Mouse (Mus musculus): ENCODE data around the gene Col6a6. TPM values are rescaled to one million over a fixed set of nuclear protein-coding genes. Genes with fewer than 3 reads are reported as not detected.

The Col6a6 gene
- polyA plus RNA-seq, 1 experiment from 2014 or later = 0.11 TPM

DNA sequence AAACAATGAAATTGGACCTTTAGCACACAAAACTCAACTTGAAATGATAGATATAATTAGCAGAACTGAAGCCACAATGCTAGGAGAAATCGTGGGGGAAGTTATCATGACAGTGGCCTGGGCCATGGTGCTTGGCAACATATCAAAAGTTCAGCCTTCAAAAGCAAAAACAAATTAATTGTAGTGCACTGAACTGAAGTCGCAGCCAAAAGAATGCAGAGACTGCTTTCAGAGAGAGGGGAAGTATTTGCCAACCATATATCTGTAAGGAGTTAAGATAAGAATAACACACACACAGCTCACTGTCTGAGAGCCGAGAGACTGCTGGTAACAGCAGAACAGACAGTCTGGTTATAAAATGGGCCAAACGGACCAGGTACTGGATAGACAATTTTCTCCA is 33.0 kb downstream of the Col6a6 start:
- WGBS = 82% methylated on average over 4 of the region's 4 CpGs
- H3K27ac ChIP-seq (replicated peaks) = no peak overlapping the region
- H3K9me3 ChIP-seq = no peaks in the 10 kb centered on the region
- H3K4me1 ChIP-seq = no peaks in the 10 kb centered on the region
- no peak overlapping the region for H3K4me3 ChIP-seq
- no peaks in the 10 kb centered on the region for H3K27me3 ChIP-seq (replicated peaks; ENCODE audit: low read depth, poor library complexity, severe bottlenecking)
- H3K36me3 ChIP-seq (replicated peaks) = no peaks in the 10 kb centered on the region
- DNase-seq (ENCODE audit: low spot score) = no peak

DNA sequence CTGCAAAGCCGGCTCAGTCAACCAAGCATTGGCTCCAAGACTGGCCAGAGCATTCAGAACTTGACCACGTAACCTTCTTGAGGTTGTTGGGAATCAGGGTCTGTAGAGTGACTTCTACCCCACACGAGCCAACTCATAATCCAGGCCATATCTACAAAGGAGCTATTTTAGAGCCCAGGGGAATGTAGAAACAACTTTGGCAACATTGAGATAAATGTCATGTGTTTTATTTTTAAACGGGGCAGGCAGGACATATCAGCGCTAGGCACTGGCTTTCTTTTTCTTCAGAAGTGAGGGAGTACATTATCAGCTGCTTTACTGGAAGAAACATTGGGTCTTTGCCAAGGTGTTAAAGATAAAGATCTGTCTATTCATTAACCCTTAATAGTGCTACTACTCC is 36.1 kb downstream of the Col6a6 start:
- 88% methylated on average over 5 of the region's 5 CpGs for WGBS
- Histone ChIP-seq H3K4me1 (peaks cover 4% of the 10 kb centered on the region; the same call in 1 of the 2 replicates), H3K27me3 (replicated peaks; ENCODE audit: low read depth, poor library complexity, severe bottlenecking) (no peaks in the 10 kb centered on the region), H3K27ac (replicated peaks) (no peak overlapping the region), H3K9me3 (no peaks in the 10 kb centered on the region), H3K36me3 (replicated peaks) (no peaks in the 10 kb centered on the region), H3K4me3 (no peak overlapping the region)
- DNase-seq (ENCODE audit: low spot score) = no peak

DNA sequence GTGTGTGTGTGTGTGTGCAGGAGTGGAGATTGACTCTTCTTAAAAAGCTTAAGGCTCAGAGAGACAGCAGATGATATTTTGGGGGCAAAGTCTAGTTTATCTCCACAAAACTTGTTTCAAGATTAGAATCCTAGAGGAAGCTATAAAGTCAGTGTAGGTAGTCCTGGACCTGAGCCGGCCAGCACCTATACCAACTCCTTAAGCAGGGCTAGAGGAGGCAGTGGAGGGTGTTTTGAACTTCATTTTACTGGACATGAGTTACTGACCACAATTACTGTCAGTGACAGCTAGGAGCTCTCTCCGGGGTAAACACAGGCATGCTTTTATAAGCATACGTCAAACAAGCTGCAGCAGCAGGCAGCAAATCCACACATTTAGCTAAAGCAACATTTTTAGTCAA is 39.8 kb downstream of the Col6a6 start:
- H3K4me1 ChIP-seq = peaks cover 4% of the 10 kb centered on the region; the same call in 1 of the 2 replicates
- 65% methylated on average over 3 of the region's 3 CpGs for WGBS
- no peak for DNase-seq (ENCODE audit: low spot score)
- H3K9me3 ChIP-seq = no peaks in the 10 kb centered on the region
- H3K27me3 ChIP-seq (replicated peaks; ENCODE audit: low read depth, poor library complexity, severe bottlenecking) = no peaks in the 10 kb centered on the region
- no peak overlapping the region for H3K27ac ChIP-seq (replicated peaks)
- H3K4me3 ChIP-seq = no peak overlapping the region
- H3K36me3 ChIP-seq (replicated peaks) = no peaks in the 10 kb centered on the region

DNA sequence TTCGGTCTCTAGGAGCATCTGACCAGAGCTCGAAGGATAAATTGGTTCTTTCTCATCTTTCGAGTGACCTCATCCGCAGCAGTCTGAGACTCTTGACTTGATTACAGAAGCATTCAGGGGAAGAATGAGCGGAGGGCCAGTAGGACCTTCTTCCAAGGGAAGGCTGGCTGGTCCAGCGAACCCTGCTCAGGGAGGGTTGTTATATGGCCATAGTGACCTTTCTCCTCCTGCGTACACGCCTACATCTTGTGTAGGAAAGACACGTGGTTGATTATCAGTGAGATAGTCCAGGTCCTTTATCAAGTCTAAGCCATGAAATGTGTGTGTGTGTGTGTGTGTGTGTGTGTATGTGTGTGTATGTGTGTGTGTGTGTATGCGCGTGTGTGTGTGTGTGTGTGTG is 40.2 kb downstream of the Col6a6 start:
- 84% methylated on average over 11 of the region's 11 CpGs for WGBS
- Histone ChIP-seq H3K4me1 (peaks cover 4% of the 10 kb centered on the region; the same call in 1 of the 2 replicates), H3K27me3 (replicated peaks; ENCODE audit: low read depth, poor library complexity, severe bottlenecking) (no peaks in the 10 kb centered on the region), H3K4me3 (no peak overlapping the region), H3K27ac (replicated peaks) (no peak overlapping the region), H3K36me3 (replicated peaks) (no peaks in the 10 kb centered on the region), H3K9me3 (no peaks in the 10 kb centered on the region)
- DNase-seq (ENCODE audit: low spot score) = no peak

DNA sequence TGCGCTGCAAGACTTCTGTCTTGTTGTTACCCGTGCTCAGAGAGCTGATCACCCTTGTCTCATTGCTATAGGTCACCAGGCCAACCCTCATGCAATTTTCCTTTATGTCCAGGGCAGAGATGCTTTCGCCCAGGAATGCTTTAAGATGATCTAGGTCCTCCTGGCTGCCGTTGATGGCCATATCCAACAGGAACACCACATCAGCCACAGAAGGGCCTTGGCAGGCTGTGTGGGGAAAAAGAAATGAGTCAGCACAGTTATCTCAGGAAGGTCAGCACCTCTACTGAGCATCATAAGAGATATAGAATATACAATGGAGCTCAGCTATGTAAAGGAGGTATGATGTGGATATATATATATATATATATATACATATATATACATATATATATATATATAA is 43.9 kb downstream of the Col6a6 start:
- H3K36me3 ChIP-seq (replicated peaks) = no peaks in the 10 kb centered on the region
- no peak overlapping the region for H3K4me3 ChIP-seq
- no peaks in the 10 kb centered on the region for H3K9me3 ChIP-seq
- H3K27ac ChIP-seq (replicated peaks) = no peak overlapping the region
- WGBS = 87% methylated on average over 4 of the region's 4 CpGs
- peaks cover 4% of the 10 kb centered on the region; the same call in 1 of the 2 replicates for H3K4me1 ChIP-seq
- no peaks in the 10 kb centered on the region for H3K27me3 ChIP-seq (replicated peaks; ENCODE audit: low read depth, poor library complexity, severe bottlenecking)
- no peak for DNase-seq (ENCODE audit: low spot score)

DNA sequence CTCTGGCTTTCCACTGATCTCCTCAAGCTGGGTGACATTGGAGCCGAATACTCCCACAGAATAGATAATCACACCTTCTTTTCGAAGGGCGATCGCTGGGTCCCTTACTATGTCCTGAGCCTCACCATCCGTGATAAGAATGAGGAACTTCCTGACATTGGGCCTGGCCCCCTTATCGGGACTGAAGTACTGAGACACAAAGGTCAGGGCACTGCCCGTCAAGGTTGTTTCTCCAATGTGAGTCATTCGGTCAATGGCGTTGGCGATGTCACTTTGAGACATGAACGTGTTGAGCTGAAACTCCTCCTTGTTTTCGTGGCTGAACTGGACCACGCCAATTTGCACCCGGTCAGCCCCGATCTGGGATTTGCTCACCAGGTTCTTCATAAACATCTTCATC is 47.3 kb downstream of the Col6a6 start:
- no peak overlapping the region for H3K27ac ChIP-seq (replicated peaks)
- WGBS = 95% methylated on average over 15 of the region's 15 CpGs
- H3K9me3 ChIP-seq = no peaks in the 10 kb centered on the region
- no peaks in the 10 kb centered on the region for H3K4me1 ChIP-seq
- no peaks in the 10 kb centered on the region for H3K27me3 ChIP-seq (replicated peaks; ENCODE audit: low read depth, poor library complexity, severe bottlenecking)
- DNase-seq (ENCODE audit: low spot score) = no peak
- no peak overlapping the region for H3K4me3 ChIP-seq
- no peaks in the 10 kb centered on the region for H3K36me3 ChIP-seq (replicated peaks)

DNA sequence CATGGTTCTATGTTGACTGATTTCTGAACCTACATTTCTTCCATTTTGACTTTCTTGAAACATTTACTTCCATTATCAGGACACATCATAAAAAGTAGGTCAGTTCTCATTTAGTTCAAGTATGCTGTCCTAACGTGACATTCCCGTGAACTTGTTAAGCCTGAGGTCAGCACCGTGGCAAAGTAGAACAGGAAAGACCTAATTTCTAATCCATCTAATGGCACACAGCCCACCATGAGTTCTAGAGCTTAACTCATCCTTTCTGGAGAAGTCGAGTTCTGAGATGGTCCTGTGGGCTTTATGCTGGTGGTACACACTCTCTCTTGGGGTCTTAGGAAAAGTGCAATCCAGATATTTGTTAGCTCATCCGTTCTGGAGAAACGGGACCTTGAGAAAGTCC is 49.2 kb downstream of the Col6a6 start:
- Histone ChIP-seq H3K36me3 (replicated peaks) (no peaks in the 10 kb centered on the region), H3K27ac (replicated peaks) (no peak overlapping the region), H3K4me1 (peaks cover 8% of the 10 kb centered on the region), H3K9me3 (no peaks in the 10 kb centered on the region), H3K27me3 (replicated peaks; ENCODE audit: low read depth, poor library complexity, severe bottlenecking) (no peaks in the 10 kb centered on the region), H3K4me3 (no peak overlapping the region)
- WGBS = 91% methylated on average over 6 of the region's 6 CpGs
- DNase-seq (ENCODE audit: low spot score) = no peak

DNA sequence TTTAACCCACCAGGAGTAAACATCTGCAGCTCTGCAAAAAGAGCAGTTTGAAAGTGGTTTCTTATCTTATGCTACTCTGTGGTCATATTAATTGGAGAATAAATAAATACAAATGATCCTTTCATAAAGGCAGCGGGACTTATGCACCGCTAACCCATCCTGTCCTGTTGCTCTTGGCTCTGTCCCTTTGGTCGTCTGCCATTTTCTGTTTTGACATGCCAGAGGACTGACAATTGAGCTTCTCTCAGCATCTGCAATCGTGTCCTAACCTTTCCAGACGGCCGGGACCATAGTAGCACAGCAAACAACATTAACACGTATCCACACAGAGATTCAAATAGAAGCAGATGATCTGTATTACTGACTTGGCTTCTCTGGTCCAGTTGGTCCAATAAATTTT is 53.1 kb downstream of the Col6a6 start:
- Histone ChIP-seq H3K27ac (replicated peaks) (no peak overlapping the region), H3K9me3 (no peaks in the 10 kb centered on the region), H3K27me3 (replicated peaks; ENCODE audit: low read depth, poor library complexity, severe bottlenecking) (no peaks in the 10 kb centered on the region), H3K4me1 (peaks cover 19% of the 10 kb centered on the region), H3K36me3 (replicated peaks) (no peaks in the 10 kb centered on the region), H3K4me3 (no peak overlapping the region)
- 90% methylated on average over 7 of the region's 7 CpGs for WGBS
- DNase-seq (ENCODE audit: low spot score) = no peak

DNA sequence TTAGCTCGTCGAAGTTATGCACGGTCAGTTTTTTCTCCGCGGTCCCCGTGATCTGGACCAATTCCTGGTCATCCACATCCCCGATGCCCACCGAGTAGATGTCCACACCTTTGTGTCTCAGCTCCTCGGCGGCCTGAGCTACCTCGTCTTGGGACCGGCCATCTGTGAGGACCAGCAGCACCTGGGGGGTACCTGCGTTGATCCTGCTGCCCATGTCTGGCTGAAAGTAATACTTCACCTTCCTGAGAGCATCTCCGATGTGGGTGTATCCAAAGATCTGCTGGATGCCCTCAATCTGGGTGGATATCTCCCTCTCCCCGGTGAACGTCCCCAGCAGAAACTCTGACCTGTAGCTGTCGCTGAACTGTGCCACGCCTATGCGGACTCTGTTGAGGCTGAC is 53.6 kb downstream of the Col6a6 start:
- Histone ChIP-seq H3K9me3 (no peaks in the 10 kb centered on the region), H3K36me3 (replicated peaks) (no peaks in the 10 kb centered on the region), H3K4me1 (peaks cover 19% of the 10 kb centered on the region), H3K4me3 (no peak overlapping the region), H3K27ac (replicated peaks) (0 out of 2 replicates have a peak overlapping the region, but pooled peaks have one; percentile 24), H3K27me3 (replicated peaks; ENCODE audit: low read depth, poor library complexity, severe bottlenecking) (no peaks in the 10 kb centered on the region)
- no peak for DNase-seq (ENCODE audit: low spot score)
- 93% methylated on average over 19 of the region's 19 CpGs for WGBS

DNA sequence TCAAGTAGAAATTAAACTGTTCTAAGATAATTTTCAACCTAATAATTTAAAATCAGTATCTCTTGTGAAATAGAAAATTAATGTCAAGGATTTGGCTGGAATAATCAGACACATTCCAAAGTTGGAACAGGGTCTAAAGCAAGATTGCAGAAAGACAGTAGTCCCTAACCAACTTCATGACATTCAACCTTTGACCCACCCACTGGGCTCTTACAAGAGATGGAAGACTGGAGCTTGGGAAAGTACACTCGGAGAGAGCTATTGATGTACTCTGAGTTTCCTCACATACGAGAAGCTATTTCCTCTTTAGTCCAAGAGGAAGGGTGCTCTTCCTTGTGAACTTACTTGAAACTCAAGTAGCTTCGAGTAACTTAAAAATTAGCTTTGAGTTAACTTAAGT is 56.6 kb downstream of the Col6a6 start:
- DNase-seq (ENCODE audit: low spot score) = no peak
- H3K36me3 ChIP-seq (replicated peaks) = no peaks in the 10 kb centered on the region
- no peaks in the 10 kb centered on the region for H3K27me3 ChIP-seq (replicated peaks; ENCODE audit: low read depth, poor library complexity, severe bottlenecking)
- 82% methylated on average over 3 of the region's 3 CpGs for WGBS
- peaks cover 19% of the 10 kb centered on the region for H3K4me1 ChIP-seq
- H3K27ac ChIP-seq (replicated peaks) = no peak overlapping the region
- H3K4me3 ChIP-seq = no peak overlapping the region
- no peaks in the 10 kb centered on the region for H3K9me3 ChIP-seq

DNA sequence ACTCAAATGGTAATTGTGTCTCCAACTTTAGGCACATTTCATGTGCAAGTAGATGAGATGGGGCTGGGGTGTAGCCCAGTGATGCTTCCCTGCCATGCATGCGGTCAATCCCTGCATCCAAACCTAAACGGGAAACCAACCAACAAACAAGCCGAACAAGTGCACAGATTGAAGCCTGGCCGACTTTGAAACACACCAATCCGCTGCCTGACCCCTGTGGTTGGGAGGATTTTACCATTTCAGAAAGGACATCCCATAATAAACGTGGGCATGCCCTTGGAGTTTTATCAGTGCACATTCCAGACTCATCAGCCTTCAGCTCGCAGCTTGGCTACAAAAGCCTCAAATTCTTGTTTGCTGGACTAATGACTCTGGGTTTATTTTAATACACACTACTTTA is 57.3 kb downstream of the Col6a6 start:
- peaks cover 19% of the 10 kb centered on the region for H3K4me1 ChIP-seq
- H3K4me3 ChIP-seq = no peak overlapping the region
- WGBS = 77% methylated on average over 7 of the region's 7 CpGs
- no peak for DNase-seq (ENCODE audit: low spot score)
- H3K27ac ChIP-seq (replicated peaks) = no peak overlapping the region
- H3K9me3 ChIP-seq = no peaks in the 10 kb centered on the region
- no peaks in the 10 kb centered on the region for H3K27me3 ChIP-seq (replicated peaks; ENCODE audit: low read depth, poor library complexity, severe bottlenecking)
- H3K36me3 ChIP-seq (replicated peaks) = no peaks in the 10 kb centered on the region

DNA sequence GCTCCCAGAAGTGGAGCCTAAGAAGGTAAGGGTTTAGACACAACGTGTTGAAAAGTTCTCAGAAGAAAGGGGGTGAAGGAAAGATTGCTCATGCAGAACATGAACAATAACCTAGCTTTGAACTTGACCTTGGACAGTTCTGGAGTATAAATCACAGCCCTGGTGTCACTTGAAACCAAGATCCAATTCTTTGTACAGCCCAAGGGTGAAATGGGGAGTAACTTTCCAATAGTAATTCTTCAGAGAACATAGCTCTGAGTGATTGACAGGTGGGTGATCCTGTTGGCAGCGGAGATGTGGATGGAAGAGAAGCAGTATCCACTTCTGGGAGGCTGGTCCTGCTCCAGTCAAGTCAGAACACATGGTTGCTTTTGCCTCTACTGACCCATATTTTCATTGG is 62.1 kb downstream of the Col6a6 start:
- DNase-seq (ENCODE audit: low spot score) = no peak
- peaks cover 10% of the 10 kb centered on the region for H3K4me1 ChIP-seq
- 74% methylated on average over 2 of the region's 2 CpGs for WGBS
- H3K4me3 ChIP-seq = no peak overlapping the region
- H3K36me3 ChIP-seq (replicated peaks) = no peaks in the 10 kb centered on the region
- H3K9me3 ChIP-seq = no peaks in the 10 kb centered on the region
- no peak overlapping the region for H3K27ac ChIP-seq (replicated peaks)
- no peaks in the 10 kb centered on the region for H3K27me3 ChIP-seq (replicated peaks; ENCODE audit: low read depth, poor library complexity, severe bottlenecking)

DNA sequence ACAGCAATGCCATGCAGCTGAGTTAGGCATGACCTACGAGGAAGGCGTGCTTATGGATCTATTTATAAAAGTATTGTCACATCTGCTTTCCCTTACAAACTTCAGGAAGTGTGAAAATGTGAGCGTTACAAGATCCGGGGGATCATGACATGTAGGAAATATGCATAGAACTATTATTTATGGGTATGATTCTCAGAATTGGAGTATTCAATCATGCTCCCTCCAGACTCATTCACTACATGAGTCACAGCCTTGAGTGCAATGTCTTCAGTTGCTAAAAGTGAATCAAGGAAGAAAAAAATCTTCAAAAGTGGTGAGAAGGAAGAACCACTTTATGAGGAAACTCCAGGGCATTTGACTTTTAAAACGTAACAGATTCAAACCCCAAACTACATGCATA is 63.3 kb downstream of the Col6a6 start:
- WGBS = 81% methylated on average over 5 of the region's 5 CpGs
- no peaks in the 10 kb centered on the region for H3K9me3 ChIP-seq

DNA sequence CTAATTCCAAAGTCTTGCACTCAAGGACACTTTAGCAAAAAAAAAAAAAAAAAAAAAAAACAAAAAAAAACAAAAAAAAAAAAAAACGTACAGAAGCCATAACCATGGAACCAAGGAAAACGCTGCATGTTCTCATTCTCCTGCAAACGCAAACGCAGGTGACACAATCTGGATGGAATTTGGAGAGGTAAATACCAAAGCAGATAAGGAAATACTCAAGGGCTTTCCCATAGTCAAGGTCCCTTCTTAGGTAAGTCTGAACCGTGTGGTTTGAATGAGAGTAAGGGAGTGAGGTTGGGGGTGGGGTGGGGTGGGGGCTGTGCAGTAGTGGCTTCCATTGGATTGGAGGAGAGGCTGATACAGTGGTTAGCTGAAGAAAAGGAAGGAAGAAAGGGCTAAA is 63.8 kb downstream of the Col6a6 start:
- Histone ChIP-seq H3K36me3 (replicated peaks) (no peaks in the 10 kb centered on the region), H3K27me3 (replicated peaks; ENCODE audit: low read depth, poor library complexity, severe bottlenecking) (no peaks in the 10 kb centered on the region), H3K4me3 (no peak overlapping the region), H3K27ac (replicated peaks) (no peak overlapping the region), H3K9me3 (no peaks in the 10 kb centered on the region), H3K4me1 (peaks cover 5% of the 10 kb centered on the region)
- no peak for DNase-seq (ENCODE audit: low spot score)
- WGBS = 66% methylated on average over 5 of the region's 5 CpGs

More for the DNA sequence above, 63.3 kb downstream of the Col6a6 start:
- no peak overlapping the region for H3K4me3 ChIP-seq
- no peak overlapping the region for H3K27ac ChIP-seq (replicated peaks)
- H3K27me3 ChIP-seq (replicated peaks; ENCODE audit: low read depth, poor library complexity, severe bottlenecking) = no peaks in the 10 kb centered on the region
- no peak for DNase-seq (ENCODE audit: low spot score)
- peaks cover 5% of the 10 kb centered on the region for H3K4me1 ChIP-seq
- no peaks in the 10 kb centered on the region for H3K36me3 ChIP-seq (replicated peaks)

Measured in embryonic facial prominence, embryonic 10.5 days (tissue).